Mouse (Mus musculus) monocyte, adult 5-6 weeks (primary cell): ENCODE data around the gene Thsd7b. TPM values are rescaled to one million over a fixed set of nuclear protein-coding genes. Genes with fewer than 3 reads are reported as not detected.
"Not testable (repeated sequence)": the region's sequence is repeated elsewhere in the genome, so short reads cannot be mapped to it uniquely, and the experiment has no call there.

Experiments
- ATAC-seq: fragments of 153-309, 156-312 bp; replicated peaks from 2 replicates; pipeline ENCODE4 v1.8.0; 2017; ENCODE audit warnings: mild to moderate bottlenecking; ENCODE audit not compliant: low TSS enrichment, insufficient number of reproducible peaks, severe bottlenecking, poor library complexity, low FRiP score
- total RNA-seq: library from RNA; stranded (forward); fragments of 200-1000, 200-491, 200-594 nt; gene quantifications from 3 replicates; pipeline ENCODE4 v1.2.3, GENCODE M21; 2017

Gene Thsd7b
- total RNA-seq, 1 experiment from 2014 or later, result not detected

DNA sequence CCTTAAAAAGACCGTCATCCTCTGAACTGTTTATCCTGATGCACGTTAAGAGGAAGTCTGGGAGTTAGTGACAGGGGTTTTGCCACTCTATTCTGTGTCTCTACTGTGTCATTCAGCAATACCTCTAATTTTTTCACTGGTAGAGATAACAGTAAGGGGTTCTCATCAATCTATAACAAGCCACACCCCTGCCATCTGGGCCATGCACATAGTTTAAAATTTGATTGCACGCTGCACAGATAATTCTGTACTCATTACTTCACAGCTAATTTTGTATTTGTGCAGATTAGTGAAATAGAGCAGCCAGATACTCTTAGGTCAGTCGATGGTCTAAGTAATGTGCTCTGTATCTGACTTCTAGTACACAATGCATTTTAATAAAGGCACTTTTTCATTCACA, 673.9 kb downstream of the Thsd7b start:
- no peak for ATAC-seq

DNA sequence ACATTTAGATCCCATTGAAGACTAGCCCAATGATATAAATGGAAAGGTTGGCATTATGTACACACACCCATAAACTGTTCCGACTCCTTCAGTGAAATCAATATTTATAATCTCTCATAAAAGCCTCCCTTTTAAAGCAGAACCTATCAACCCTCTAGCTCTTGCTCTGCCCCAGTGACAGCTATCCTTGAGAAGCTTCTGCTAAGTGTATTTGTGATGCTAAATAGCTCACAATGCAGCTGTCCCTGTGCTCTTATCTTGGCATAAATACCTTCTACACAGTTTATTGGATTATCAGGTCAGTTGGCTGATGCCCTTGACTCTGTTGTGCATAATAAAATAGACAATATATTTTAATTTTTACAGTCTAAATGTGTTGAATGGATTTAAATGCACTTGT, 682.4 kb downstream of the Thsd7b start:
- ATAC-seq, result no peak

DNA sequence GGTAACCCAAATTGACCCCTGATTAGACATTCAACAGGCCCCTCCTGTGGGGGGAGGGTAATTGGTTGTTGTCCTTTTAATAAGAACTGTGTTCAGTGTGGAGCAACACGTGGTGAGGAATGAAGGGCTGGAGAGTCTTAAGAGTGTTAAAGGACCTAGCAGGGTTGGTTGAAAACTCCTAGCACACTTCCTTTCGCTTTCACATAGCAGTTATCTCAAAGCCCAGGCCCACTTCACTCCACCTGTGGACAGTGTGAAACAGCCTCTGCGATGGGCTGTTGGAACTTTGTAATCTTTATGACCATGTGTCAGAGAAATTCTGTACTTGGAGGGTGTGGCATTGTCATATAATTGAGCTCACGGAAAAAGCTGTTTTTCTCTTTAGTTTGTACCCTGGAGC, 683.5 kb downstream of the Thsd7b start:
- ATAC-seq, result no peak

GRCm38 (mm10) chr1:129959352-129959751, 686.2 kb downstream of the Thsd7b start:
- not testable (repeated sequence) for ATAC-seq

GRCm38 (mm10) chr1:129963166-129963565, 690.1 kb downstream of the Thsd7b start:
- no peak for ATAC-seq

DNA sequence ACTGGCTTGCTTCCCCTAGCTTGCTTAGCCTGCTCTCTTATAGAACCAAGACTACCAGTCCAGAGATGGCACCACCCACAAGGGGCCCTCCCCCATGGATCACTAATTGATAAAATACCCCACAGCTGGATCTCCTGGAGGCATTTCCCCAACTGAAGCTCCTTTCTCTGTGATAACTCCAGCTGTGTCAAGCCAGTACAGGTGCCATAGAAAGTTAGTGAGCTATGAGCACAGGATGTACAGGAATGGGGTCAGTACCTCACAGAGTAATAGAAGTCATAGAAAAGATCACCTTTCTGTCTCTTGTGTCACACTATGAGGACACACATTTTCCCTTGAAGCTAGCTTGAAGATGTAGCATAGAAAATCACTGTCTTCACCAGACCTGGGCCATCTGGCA, 716.1 kb downstream of the Thsd7b start:
- ATAC-seq, result not testable (repeated sequence)

DNA sequence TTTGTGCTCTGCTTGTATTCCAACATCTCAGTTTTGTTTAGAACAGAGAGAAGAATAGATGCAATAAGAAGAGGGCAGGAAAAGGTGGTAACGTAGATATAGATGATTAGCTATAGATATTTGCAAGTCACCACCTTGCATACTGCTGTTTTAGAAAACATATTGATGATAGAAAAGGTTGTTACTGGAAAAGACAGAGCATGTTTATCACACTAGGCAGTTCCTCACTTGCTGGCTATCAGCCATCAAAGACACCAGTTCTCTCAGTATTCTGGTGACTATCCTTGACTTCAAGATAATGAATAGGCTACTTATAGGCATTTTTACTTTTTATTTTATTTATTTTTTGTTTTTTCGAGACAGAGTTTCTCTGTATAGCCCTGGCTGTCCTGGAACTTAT, 717.7 kb downstream of the Thsd7b start:
- no peak for ATAC-seq

DNA sequence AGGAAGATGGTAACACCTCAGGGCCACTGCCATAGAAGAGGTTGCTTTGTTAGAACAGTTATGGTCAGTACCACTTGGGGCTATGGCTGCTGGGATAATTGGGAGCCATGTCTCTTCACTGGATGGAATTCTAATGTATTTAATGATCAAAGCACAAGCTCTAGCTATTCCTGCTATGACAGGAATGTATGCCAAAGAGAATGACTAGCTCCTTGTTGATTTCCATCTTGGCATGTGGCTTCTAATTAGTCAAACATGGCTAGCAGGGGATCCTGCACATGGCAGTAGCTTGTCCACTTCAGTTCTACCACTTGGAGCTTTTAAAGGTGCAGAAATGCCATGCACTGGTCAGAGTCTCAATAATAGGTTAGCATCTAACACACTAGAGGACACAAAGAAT, 781.9 kb downstream of the Thsd7b start:
- no peak for ATAC-seq

- ATAC-seq, result no peak
Measured at GRCm38 (mm10) chr1:130062105-130062504, 789.0 kb downstream of the Thsd7b start.

GRCm38 (mm10) chr1:130066193-130066959, 793.3 kb downstream of the Thsd7b start:
- ATAC-seq, result no peak

GRCm38 (mm10) chr1:130083788-130084187, 810.7 kb downstream of the Thsd7b start:
- ATAC-seq, result no peak

DNA sequence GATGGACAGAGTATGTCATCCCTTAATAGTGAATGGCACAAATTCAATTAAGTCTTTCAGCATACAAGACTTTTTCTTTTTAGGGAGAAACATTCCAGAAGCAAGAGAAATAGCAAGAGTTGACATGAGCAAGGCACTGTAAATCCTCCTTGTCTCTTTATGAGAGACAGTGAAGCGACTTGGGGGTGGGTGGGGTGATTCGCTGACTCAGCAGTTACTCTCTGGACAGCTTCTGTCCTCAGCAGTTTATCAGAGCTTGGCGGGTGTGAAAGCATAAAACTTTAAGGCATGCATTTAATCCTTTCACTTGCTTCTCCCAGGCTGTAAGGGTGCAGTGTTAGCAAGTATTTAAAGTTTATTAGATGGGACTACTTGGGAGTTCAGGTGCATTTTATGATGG, 812.1 kb downstream of the Thsd7b start:
- no peak for ATAC-seq

DNA sequence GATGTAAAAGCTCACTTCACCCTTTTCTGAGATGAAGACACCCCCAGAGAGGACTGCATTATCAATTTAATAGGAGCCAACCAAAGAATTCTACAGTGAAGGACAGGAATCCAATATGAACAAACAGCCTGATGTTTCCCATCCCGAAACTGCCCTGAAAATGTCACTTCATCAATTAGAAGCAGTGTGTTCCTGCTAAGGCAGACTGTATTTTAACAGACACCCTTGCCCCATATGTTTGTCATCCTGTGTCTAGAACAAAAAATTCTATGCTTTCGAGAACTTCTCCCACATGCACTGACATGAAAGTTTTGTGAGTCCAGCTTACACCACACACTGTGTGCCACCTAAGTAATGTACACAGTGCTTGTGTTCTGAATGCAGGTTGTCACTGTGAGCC, 812.8 kb downstream of the Thsd7b start:
- ATAC-seq, result no peak

DNA sequence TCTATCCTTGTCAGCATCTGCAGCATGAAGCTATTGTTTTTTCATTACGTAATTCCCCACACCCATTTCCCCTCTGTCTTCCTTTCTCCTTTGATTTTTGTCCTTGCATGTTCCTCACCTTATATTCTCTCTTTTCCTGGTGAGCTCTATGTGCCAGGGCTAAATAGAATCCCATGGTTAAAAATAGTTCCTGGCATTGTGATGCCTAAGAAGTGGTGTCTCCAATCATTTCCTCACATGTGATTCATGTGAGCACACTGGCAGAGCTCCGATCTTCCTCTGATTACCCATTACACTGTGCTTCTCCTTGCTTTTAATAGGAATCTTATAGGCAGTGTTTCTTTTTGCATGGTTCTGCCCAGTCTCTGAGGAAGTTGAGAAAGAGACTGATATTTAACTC, 826.1 kb downstream of the Thsd7b start:
- ATAC-seq, result no peak

DNA sequence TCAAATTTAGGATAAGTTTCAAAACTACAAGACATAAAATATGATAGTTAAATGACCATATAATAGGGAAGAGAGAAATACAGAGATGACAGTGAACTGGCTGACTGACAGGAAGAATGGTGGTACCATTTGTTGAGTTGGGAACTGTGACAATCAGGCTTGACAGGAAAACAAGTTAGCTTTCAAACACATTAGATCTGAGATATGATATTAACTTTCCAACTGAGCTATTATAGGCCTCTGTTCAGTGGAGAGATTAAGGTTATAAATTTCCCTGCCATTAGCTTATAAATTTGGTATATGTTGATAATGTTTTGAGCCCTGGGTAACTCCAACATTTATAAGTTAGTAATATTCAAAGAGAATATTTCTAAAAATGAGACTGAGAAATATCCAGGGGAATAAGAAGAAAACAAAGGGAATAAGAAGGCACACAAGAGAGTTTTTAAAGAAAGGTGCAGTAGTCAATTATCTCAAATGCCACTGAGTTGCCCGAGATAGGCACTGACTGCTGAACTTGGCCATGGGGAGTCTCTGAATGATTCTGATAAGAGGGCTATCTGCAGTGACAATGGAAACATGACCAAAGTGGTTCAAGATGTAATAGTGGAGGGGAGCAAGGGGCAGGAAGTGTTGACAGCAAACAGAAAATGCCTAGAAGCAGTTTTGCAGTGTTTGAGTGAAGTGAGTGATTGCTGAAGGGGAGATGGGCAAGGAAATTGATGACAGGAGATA, 839.6 kb downstream of the Thsd7b start:
- ATAC-seq, result no peak

GRCm38 (mm10) chr1:130113549-130113948, 840.4 kb downstream of the Thsd7b start:
- ATAC-seq, result no peak

DNA sequence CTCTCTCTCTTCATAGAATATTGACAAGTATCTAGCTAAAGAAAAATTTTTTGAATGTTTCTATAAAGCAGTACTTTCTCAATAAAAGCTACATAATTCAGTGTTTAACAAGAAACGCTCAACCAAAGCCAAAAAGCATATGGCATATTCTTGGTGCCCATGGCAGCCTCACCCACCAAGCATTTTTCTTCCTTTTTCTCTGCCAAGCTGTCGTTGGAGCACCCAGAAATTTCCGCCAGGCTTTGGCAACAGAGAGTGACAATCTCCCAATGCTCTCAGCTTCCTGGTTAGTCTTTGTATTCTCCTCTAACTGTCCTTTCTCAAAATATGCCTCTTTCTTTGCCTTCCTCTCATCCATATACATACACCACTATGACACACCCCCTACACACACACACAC, 857.8 kb downstream of the Thsd7b start:
- no peak for ATAC-seq

DNA sequence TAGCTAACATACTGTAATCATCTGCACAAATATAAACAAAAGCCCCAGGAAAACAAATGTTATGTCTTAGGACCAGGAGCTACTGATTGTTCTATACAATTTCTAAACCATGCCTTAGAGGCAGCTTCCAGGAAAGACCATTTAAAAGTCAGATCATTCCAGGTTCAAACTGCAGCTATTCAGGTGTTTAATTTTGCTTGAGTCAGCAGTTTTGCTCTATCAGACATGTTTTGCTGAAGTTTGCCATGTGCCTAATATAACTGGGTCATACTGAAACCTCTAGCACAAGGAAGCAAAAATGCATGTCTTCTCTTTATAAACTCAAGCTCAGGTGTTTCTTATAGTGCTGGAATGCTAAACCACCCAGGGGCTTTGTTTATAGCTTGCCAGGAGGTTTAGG, 893.1 kb downstream of the Thsd7b start:
- no peak for ATAC-seq

- ATAC-seq, result no peak
Measured at GRCm38 (mm10) chr1:130167260-130167659, 894.2 kb downstream of the Thsd7b start.

DNA sequence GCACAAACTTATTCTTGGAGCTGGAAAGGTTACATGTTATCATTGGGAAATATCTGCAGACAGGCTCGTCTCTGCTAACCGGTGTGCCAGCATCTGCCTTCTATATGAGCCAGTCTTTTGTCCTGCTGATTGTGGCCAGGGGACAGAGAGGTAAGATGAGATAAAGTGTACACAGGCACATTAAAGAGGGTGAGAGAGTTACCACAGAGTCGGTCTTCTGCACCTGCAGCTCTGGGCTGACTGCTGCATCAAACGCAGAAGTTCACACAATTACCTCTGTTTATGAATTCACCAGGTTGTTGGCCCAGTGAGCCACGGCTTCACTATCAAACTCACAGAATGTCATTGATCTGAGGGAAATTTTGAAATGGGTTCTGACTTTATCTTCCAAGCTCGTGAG, 896.8 kb downstream of the Thsd7b start:
- ATAC-seq, result no peak
